Mouse (Mus musculus): ENCODE measurements at regions not wholly inside any gene's neighbourhood (a gene's known extent, or its start where the extent isn't known, plus 50 kb on each side); places are given as distances from the start of the nearest gene placed in this dataset.

DNA sequence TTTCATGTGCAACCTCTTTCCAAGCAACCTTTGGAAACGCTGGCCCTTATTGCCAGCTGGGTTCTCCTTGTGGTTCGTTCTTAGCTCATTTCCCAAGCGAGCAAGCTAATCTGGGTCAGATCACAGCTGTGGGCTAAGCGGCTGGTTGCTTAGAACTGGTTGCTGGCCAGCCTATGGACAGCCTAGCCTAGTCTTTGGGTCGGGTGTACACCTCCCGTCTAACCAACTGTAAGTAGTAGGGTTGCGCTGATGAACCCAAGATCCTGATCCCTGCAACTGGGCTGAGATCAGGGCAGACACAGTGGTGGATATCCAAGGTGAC lies 236.5 kb downstream of the Mtx2 start:
- no peak for TF ChIP-seq POLR2A (IDR thresholded peaks at IDR 0.05; ENCODE audit: control insufficient read depth, extremely low read depth, insufficient read depth, low read length, poor library complexity)
- TF ChIP-seq CTCF (IDR thresholded peaks at IDR 0.05; ENCODE audit: borderline replicate concordance, control insufficient read depth, extremely low read depth, insufficient read depth, low read length, poor library complexity) = no peak
